Mouse (Mus musculus) ES-E14 (cell line): ENCODE measurements around the gene Pllp. TPM values are rescaled to one million over a fixed set of nuclear protein-coding genes. Genes with fewer than 3 reads are reported as not detected.

ENCODE experiments used
- DNase-seq: peaks from one replicate; pipeline ENCODE4 v3.0.0-alpha.2; 2013; ENCODE audit warnings: low read depth, low spot score
- H3K27ac ChIP-seq: 2 replicates; pipeline ENCODE4 v1.5.1; 2012; ENCODE audit warnings: low read depth, mild to moderate bottlenecking, low read length, moderate library complexity, mixed read lengths; ENCODE audit not compliant: poor library complexity, insufficient read depth, severe bottlenecking
- H3K36me3 ChIP-seq: 2 replicates; pipeline ENCODE4 v1.6.1; 2012; ENCODE audit warnings: mild to moderate bottlenecking, low read length, moderate library complexity, mixed read lengths; ENCODE audit not compliant: control insufficient read depth, poor library complexity, insufficient read depth, severe bottlenecking
- H3K4me1 ChIP-seq, 2 experiments: fragments of 150-350 bp in 1 of 2; sonication (generic) in 1 of 2; 2 replicates each; pipeline ENCODE4 v1.6.1; 2012; ENCODE audit warnings: low read length in 2 of 2, mild to moderate bottlenecking in 1 of 2, mixed read lengths in 1 of 2; ENCODE audit not compliant: control insufficient read depth in 2 of 2, insufficient read depth in 2 of 2, poor library complexity in 1 of 2
- H3K4me3 ChIP-seq, 2 experiments: fragments of 150-350 bp in 1 of 2; sonication (generic) in 1 of 2; 2 replicates each; pipeline ENCODE4 v1.5.1; 2012; ENCODE audit warnings: low read length in 2 of 2, low read depth in 1 of 2, mild to moderate bottlenecking in 1 of 2, mixed read lengths in 1 of 2; ENCODE audit not compliant: insufficient read depth in 1 of 2, poor library complexity in 1 of 2, severe bottlenecking in 1 of 2
- H3K9ac ChIP-seq: 2 replicates; pipeline ENCODE4 v1.6.1; 2012; ENCODE audit warnings: low read depth, mild to moderate bottlenecking, low read length, mixed read lengths; ENCODE audit not compliant: poor library complexity, insufficient read depth, severe bottlenecking
- H3K9me3 ChIP-seq: fragments of 150-350 bp; sonication (generic); 2 replicates; pipeline ENCODE4 v1.6.1; 2012; ENCODE audit warnings: low read depth, mild to moderate bottlenecking, low read length; ENCODE audit not compliant: control insufficient read depth, insufficient read depth
- CHD2 ChIP-seq: IDR thresholded peaks from 2 replicates; pipeline ENCODE4 v1.6.1; 2014; ENCODE audit warnings: mild to moderate bottlenecking, low read depth, low read length, inconsistent platforms
- HCFC1 ChIP-seq: IDR thresholded peaks from 2 replicates; pipeline ENCODE4 v1.6.1; 2012; ENCODE audit warnings: low read length, inconsistent platforms, borderline replicate concordance; ENCODE audit not compliant: insufficient read depth
- MAFK ChIP-seq: IDR thresholded peaks from 2 replicates; pipeline ENCODE4 v1.6.1; 2014; ENCODE audit warnings: mild to moderate bottlenecking, low read depth, low read length, inconsistent platforms; ENCODE audit not compliant: insufficient read depth
- ZC3H11A ChIP-seq: IDR thresholded peaks from 2 replicates; pipeline ENCODE4 v1.6.1; 2012; ENCODE audit warnings: low read depth, mild to moderate bottlenecking, inconsistent platforms, low read length, borderline replicate concordance
- ZNF384 ChIP-seq: IDR thresholded peaks from 2 replicates; pipeline ENCODE4 v1.6.1; 2012; ENCODE audit warnings: low read depth, low read length, inconsistent platforms
- in situ Hi-C, 2 experiments: fragments of 600-800 bp; cut with MboI; formaldehyde crosslinking; loops; one replicate each; pipeline ENCODE4 v1.15.1; 2025; ENCODE audit warnings: low sequenced_read_pairs in 2 of 2, inconsistent platforms in 1 of 2; ENCODE audit not compliant: unreplicated experiment in 2 of 2
- total RNA-seq: library from RNA; depleted of rRNA; stranded (reverse); fragments of 300-350 nt; gene quantifications from 2 replicates; pipeline ENCODE4 v1.2.3, GENCODE M21; 2012

Gene Pllp
- total RNA-seq, 1 experiment, result 7.8 TPM

- H3K36me3 ChIP-seq, result no peaks in the 10 kb centered on the region
- no peak overlapping the region for H3K27ac ChIP-seq
- in situ Hi-C loops, result loop anchor here (5.0 to 10.0 kb wide), 2 partner anchors 102 to 104 kb away; no protein-coding TSS in a partner anchor
- peaks cover 5 to 7% of the 10 kb centered on the region in 2 experiments; a peak in 2 of 4 replicates for H3K4me1 ChIP-seq
- DNase-seq, result peak; percentile 69
- H3K9me3 ChIP-seq, result no peaks in the 10 kb centered on the region
- peak overlapping the region; percentile 62; the same call in 1 of the 2 replicates for H3K9ac ChIP-seq
- peak overlapping the region; percentile 71 to 72 for H3K4me3 ChIP-seq
- no peak; the same call in 1 of the 2 replicates for TF ChIP-seq MAFK
- TF ChIP-seq ZNF384, result peak; percentile 56
Measured at GRCm38 (mm10) chr8:94702844-94703813, 7.1 kb upstream of the Pllp start.

- no peak overlapping the region for H3K4me3 ChIP-seq
- no peak overlapping the region for H3K27ac ChIP-seq
- H3K36me3 ChIP-seq, result no peaks in the 10 kb centered on the region
- no peaks in the 10 kb centered on the region for H3K9me3 ChIP-seq
- H3K4me1 ChIP-seq, result peaks cover 5% of the 10 kb centered on the region in 2 experiments; a peak in 2 of 4 replicates
- in situ Hi-C loops, result loop anchor here (5.0 to 10.0 kb wide), 2 partner anchors 103 to 105 kb away; no protein-coding TSS in a partner anchor
- no peak overlapping the region for H3K9ac ChIP-seq
- DNase-seq, result no peak
- TF ChIP-seq HCFC1 (no peak), CHD2 (no peak), MAFK (no peak), ZNF384 (no peak), ZC3H11A (no peak)
Measured at GRCm38 (mm10) chr8:94702156-94702555, 6.1 kb upstream of the Pllp start.

DNA sequence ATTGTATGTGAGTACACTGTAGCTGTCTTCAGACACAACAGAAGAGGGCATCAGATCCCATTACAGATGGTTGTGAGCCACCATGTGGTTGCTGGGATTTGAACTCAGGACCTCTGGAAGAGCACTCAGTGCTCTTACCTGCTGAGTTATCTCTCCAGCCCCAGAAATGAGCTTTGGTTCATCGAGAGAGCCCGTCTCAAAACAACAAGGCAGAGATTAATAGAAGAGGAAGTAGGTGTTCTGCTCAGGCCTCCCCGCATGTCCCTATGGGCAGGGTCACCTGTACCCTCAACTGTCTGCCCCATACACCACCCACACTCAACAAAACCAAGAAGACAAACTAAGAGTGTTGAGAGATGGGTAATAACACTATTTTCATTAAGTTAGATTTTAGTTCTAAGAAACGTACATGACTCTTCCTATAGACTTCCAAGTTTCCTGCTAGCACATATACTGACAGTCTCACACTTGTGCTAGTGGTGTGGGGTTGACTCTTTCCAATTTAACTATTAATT lies 4.4 kb upstream of the Pllp start:
- no peak for TF ChIP-seq CHD2
- TF ChIP-seq HCFC1, result no peak
- no peak for TF ChIP-seq ZC3H11A
- TF ChIP-seq ZNF384, result no peak
- TF ChIP-seq MAFK, result no peak
- Histone ChIP-seq H3K4me3 (no peak overlapping the region), H3K9me3 (no peaks in the 10 kb centered on the region), H3K27ac (no peak overlapping the region), H3K4me1 (peaks cover 0 to 2% of the 10 kb centered on the region in 2 experiments; a peak in 1 of 4 replicates), H3K36me3 (no peaks in the 10 kb centered on the region), H3K9ac (no peak overlapping the region)
- no peak for DNase-seq
- in situ Hi-C loops, result loop anchor here (5.0 to 10.0 kb wide), 2 partner anchors 104 to 107 kb away; no protein-coding TSS in a partner anchor

GRCm38 (mm10) chr8:94699366-94699765 lies 3.3 kb upstream of the Pllp start:
- H3K36me3 ChIP-seq, result no peaks in the 10 kb centered on the region
- no peak for DNase-seq
- in situ Hi-C loops, result no loop called here
- H3K4me3 ChIP-seq, result no peak overlapping the region
- H3K9ac ChIP-seq, result no peak overlapping the region
- H3K4me1 ChIP-seq, result 0 out of 4 replicates have a peak, but pooled peaks cover 0 to 2% of the 10 kb centered on the region in 2 experiments
- H3K27ac ChIP-seq, result no peak overlapping the region
- no peaks in the 10 kb centered on the region for H3K9me3 ChIP-seq
- TF ChIP-seq ZC3H11A (no peak), ZNF384 (no peak), HCFC1 (no peak), CHD2 (no peak), MAFK (no peak)
